Mouse (Mus musculus): ENCODE results near the gene Rps29.

DNA sequence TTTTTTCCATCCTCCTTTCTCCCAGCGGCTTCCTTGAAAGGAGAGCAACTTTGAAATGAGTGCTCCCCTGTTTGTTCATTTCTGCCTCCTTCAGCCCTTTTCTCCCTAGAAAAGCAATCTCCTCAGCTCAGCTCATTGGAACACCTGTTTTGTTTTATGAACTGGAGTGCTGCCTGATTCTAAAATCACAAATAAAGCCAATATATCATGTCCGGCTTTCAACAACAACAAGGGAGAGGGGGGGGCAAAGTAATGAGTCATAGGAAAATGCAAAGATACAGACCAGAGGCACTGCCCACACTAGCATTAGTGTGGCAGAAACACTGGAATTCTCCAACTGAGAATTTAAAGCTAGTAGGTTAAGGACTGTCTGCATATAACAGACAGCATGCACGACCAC, 31.4 kb downstream of the Rps29 start:
- TF ChIP-seq CTCF (conservative IDR thresholded peaks at IDR 0.05; ENCODE audit: insufficient read depth, insufficient read length, low read depth, low read length) (no peak), POLR2A (IDR thresholded peaks at IDR 0.05; ENCODE audit: low read depth, low read length) (no peak)

Data from kidney, adult 2 months (tissue).